Mouse (Mus musculus) Muller cell, postnatal 12 days (primary cell): ENCODE measurements around the gene Gm2663.
A peak's percentile ranks its signal among the peaks of the same experiment; 100 is the strongest.
"Not testable (repeated sequence)": the region's sequence is repeated elsewhere in the genome, so short reads cannot be mapped to it uniquely, and the experiment has no call there.

Source experiments
- DNase-seq: peaks from one replicate; pipeline ENCODE4 v3.0.0-alpha.2; 2015; ENCODE audit errors: inconsistent ontology term

The Gm2663 gene

DNA sequence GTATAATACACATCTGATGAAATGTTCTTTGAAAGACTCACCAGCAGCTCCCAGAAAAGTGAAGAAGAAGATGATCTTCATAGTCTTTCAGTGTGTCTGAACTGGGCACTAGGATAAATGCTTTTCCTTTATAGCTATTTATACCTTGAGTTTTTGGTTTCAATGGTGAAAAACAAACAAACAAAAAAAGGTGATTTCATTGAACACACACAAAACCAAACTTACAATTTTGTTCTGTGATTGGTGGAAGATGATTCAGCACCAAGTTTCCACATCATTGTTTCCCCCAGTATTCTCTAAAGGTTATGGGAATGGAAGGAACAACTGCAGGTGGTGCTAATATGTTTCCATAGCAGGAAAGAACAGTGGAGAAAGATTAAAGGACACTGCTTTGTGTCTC, at the start of gene Gm2663:
TSS of gene Gm2663 (minus strand) at position 101 of the 400 bp plus-strand sequence.
- DNase-seq = not testable (repeated sequence)

- no peak for DNase-seq
Measured at GRCm38 (mm10) chr6:41048602-41049001, 49.3 kb upstream of the Gm2663 start.

- DNase-seq = no peak
Measured at GRCm38 (mm10) chr6:41047961-41048360, 48.7 kb upstream of the Gm2663 start.

GRCm38 (mm10) chr6:41047202-41047601, 47.9 kb upstream of the Gm2663 start:
- DNase-seq = no peak

GRCm38 (mm10) chr6:41046553-41046952, 47.3 kb upstream of the Gm2663 start:
- DNase-seq = no peak

DNA sequence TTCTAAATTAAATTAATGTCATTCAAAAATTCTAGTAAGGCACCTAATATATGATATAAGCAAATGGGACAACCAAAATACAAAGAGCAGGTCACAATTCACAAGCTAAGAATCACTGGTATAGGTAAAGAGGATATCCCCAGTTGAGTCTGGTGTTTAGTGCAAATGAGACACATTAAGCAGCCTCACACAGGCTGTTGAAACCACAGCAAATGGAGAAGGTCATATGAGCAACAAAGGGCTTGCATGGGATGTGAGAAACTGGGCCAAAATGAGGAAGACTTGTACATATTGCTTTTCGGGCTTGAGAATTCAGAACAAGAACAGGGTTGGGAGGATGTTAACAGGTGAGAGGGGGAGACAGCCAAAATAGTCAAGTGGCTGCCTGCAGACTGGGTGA, 45.5 kb upstream of the Gm2663 start:
- DNase-seq = no peak

- no peak for DNase-seq
Measured at GRCm38 (mm10) chr6:41044314-41044713, 45.0 kb upstream of the Gm2663 start.

GRCm38 (mm10) chr6:41035409-41035808, 36.1 kb upstream of the Gm2663 start, which contains the start of gene 2210010C04Rik:
TSS of gene 2210010C04Rik (minus strand) at chr6:41035509.
- DNase-seq = no peak

DNA sequence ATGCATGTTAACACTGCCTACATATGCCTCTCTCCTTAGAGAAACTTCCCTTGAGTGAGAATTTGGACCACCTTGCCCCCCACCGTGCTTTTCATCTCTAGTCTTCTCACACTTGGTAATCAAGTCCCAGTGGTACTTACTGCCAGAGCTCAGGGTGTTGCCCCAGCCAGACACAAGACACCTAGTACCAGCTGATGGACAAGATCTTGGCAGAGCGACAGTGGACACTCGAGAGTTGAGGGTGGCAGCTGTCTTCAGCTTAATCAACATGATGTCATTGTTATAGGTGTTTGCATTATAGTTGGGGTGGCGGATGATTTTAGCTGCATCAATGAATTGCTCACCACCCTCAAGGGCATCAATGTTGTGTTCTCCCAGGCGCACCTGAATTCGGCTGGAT, 33.5 kb upstream of the Gm2663 start:
- DNase-seq = no peak

GRCm38 (mm10) chr6:41032231-41032630, 33.0 kb upstream of the Gm2663 start:
- DNase-seq = no peak

DNA sequence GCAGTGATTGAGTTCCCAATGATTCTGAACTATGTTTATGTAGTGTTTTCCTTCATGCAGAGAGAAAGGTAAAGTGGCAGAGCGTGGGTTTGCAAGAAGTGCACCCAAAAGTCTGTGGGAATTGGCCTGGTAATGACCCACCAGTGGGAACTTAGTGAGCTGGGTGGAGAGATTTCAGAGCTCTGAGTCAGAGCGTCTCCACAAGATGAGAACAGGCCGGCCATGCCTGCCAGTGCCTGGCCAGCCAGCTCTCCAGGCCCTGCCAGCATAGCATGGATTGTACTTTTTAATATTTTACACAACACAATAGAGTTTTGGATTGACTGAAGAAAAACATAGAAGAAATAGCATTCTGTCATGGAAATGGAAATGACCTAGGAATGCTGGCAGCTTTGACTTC, 31.5 kb upstream of the Gm2663 start:
- peak; percentile 35 for DNase-seq

- DNase-seq = peak; percentile 81
Measured at GRCm38 (mm10) chr6:41027053-41027452, 27.8 kb upstream of the Gm2663 start.

GRCm38 (mm10) chr6:41025873-41026650, 26.8 kb upstream of the Gm2663 start:
- DNase-seq = peak; percentile 72

DNA sequence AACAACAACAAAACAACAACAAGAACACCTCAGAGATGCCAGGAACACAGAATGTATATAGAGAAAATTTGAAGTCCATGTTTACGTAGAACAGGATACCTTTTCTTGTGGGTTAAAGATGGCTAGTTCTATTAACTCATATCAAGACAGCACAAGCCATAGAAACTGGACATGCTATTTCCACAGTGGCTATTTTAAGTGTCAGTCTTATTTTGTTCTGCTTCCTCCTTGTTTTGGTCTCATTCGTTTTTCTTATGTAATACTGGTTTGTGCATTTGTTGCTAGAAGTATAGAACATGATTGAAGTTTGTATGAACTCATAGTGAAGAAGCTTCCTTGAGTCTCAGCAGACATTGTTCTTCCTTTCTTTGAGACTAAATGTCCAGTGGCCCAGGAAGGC, 19.9 kb upstream of the Gm2663 start:
- no peak for DNase-seq

DNA sequence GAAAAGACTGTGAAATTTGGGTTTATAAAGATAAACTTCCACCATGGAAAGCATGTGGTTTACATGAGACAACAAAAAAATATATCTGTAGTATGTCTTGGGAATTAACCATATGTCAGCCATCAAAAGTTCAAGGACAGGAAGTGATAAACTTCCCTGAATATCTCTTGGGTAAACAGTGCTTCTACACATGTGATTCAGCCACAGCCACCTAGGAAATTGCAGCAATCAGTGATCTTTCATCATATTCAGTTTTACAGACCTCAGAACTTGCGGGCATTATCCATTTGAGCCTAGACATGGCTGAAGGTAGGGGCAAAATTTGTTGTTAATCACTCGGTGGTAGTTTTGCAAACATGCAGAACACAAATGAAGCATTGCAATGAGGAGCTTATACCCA, 19.4 kb upstream of the Gm2663 start:
- DNase-seq = no peak

DNA sequence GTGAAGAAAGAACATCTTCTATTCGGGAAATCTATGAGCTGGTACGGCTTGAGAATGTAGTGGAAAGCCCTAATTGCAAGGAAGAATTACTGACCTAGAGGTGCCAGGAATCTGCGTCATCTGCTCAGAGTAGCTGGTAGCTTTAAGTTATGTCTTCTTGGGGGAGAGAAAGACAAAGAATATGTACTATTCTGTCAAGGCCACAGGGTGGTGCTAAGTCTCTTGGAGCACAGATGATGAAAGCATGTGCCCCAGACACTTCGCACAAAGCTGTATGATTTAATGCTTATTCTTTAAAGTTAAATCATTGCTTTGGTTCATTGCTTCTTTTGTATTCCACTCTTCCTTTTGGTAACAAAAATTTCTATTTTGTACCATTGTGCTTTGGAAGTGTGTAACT, 15.8 kb upstream of the Gm2663 start:
- no peak for DNase-seq

- DNase-seq = not testable (repeated sequence)
Measured at GRCm38 (mm10) chr6:40964454-40964853, 34.8 kb downstream of the Gm2663 start, which contains the start of gene 1810009J06Rik. TSS of gene 1810009J06Rik (plus strand) at chr6:40964754.

- DNase-seq = no peak
Measured at GRCm38 (mm10) chr6:40953716-40954115, 45.6 kb downstream of the Gm2663 start.

DNA sequence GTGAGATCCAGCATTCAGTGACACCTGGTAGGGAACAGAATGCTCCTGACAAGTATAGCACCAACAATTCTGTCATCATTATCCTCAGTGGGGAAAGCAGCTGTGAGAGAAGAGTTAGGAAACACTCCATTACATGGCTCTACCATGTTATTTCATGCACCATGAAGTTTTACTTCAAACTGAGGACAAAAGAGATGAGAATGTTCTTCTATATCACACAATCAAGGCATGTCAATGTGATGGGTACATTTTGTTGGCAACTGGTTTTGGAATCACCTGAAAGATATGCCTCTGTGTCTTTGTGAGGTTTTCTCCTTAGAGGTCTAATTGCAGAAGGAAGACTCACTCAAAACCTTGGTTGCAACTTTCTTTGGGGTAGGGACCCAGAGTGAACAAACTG, 47.5 kb downstream of the Gm2663 start, which contains the start of gene Gm4744:
TSS of gene Gm4744 (minus strand) at position 101 of the 400 bp plus-strand sequence.
- DNase-seq = no peak
